In the genomic region with DNA sequence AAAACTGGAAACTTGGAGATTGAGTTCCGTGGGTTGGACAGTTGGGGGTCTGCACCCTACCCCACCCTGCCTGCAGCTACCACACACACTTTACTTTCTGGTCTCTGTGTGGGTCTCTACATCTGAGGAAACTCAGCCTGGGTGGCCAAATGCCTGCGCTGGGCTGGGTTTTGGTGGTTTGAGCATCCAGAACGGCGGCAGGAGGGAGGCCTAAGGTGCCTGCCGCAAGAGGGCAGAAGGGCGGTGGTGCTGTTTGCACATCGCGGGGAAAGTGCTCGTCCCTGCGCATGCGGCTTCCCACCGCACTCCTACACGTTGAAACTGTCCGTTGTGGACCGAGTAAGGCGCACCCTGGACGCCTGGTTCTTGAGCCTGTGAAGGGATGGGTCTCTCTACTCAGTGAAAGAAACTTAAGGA, we compare ENCODE assay signal across 8 mouse cellular contexts. TPM values are rescaled to one million over a fixed set of nuclear protein-coding genes. Genes with fewer than 3 reads are reported as not detected.
DNase-seq lines count a peak whose midpoint lies in the region; ATAC-seq and TF ChIP-seq lines count a peak whose summit lies in the region.

No protein-coding gene starts in this region.

- H3K9me3 ChIP-seq in hindbrain, embryonic 10.5 days: no peaks in the 10 kb centered on the region
- no peaks in the 10 kb centered on the region for H3K9me3 ChIP-seq in lung, embryonic 14.5 days (ENCODE audit: low read depth, low read length)

- H3K27ac ChIP-seq in hindbrain, embryonic 10.5 days: peak overlapping the region; percentile 87
- peak overlapping the region; percentile 38; the same call in 1 of the 2 replicates for H3K27ac ChIP-seq in lung, embryonic 14.5 days (ENCODE audit: low read depth)

- H3K36me3 ChIP-seq in hindbrain, embryonic 10.5 days: no peaks in the 10 kb centered on the region
- H3K36me3 ChIP-seq in lung, embryonic 14.5 days (ENCODE audit: insufficient read depth): no peaks in the 10 kb centered on the region

- H3K4me3 ChIP-seq in hindbrain, embryonic 10.5 days: peak overlapping the region; percentile 60
- H3K4me3 ChIP-seq in lung, embryonic 14.5 days (ENCODE audit: low read depth, low read length): peak overlapping the region; percentile 38

- peaks cover 37% of the 10 kb centered on the region for H3K4me1 ChIP-seq in hindbrain, embryonic 10.5 days (replicated peaks)
- peaks cover 6% of the 10 kb centered on the region; the same call in 1 of the 2 replicates for H3K4me1 ChIP-seq in lung, embryonic 14.5 days (ENCODE audit: insufficient read depth)

- peak overlapping the region; percentile 75 for H3K4me2 ChIP-seq in lung, embryonic 14.5 days

- WGBS in hindbrain, embryonic 10.5 days: under 1% methylated on average over 17 of the region's 17 CpGs
- under 1% methylated on average over 17 of the region's 17 CpGs for WGBS in lung, embryonic 14.5 days

- peak; percentile 88 for TF ChIP-seq CTCF in lung, embryonic 14.5 days (IDR thresholded peaks at IDR 0.05; ENCODE audit: low read depth)

- DNase-seq in ES-CJ7 (ENCODE audit: low read depth, low spot score): peak; percentile 98
- peak; percentile 89 for DNase-seq in cerebellum, adult 11-12 months
- DNase-seq in hindbrain, embryonic 10.5 days (ENCODE audit: low spot score): peak; percentile 82
- peak; percentile 63 for DNase-seq in layer of hippocampus, adult 9-10 months (ENCODE audit: low spot score)
- peak; percentile 91 for DNase-seq in lung, embryonic 14.5 days
- peak; percentile 83 for DNase-seq in ovary, postnatal 36 days (ENCODE audit: low spot score)
- peak; percentile 55 for DNase-seq in thymus, postnatal 25 days

- H3K9ac ChIP-seq in lung, embryonic 14.5 days: peak overlapping the region; percentile 22

- peaks cover 17% of the 10 kb centered on the region for H3K27me3 ChIP-seq in hindbrain, embryonic 10.5 days (ENCODE audit: insufficient read depth, poor library complexity, severe bottlenecking)
- H3K27me3 ChIP-seq in lung, embryonic 14.5 days (ENCODE audit: insufficient read depth, low read length): no peaks in the 10 kb centered on the region

- ATAC-seq in frontal cortex, adult (ENCODE audit: low TSS enrichment): peak; percentile 75
- peak; percentile 66 for ATAC-seq in lung, embryonic 14.5 days (ENCODE audit: insufficient read depth)

RNA-seq across cellular contexts. Expression of a gene that starts 32.8 kb away (rescaled TPM):
- polyA plus RNA-seq in hindbrain, embryonic 10.5 days (2016; fragmentation: Nextera tagmentation; extraction: Ambion mirVana): 7.8 and 8.6 TPM in 2 replicates
- polyA plus RNA-seq in lung, embryonic 14.5 days (2014; fragmentation: Nextera tagmentation; extraction: Ambion mirVana): 27.8 and 29.5 TPM in 2 replicates

RNA-seq across cellular contexts. Expression of a gene that starts 40.8 kb away (rescaled TPM):
- 23.3 and 25.7 TPM in 2 replicates for polyA plus RNA-seq in hindbrain, embryonic 10.5 days (2016; fragmentation: Nextera tagmentation; extraction: Ambion mirVana)
- polyA plus RNA-seq in lung, embryonic 14.5 days (2014; fragmentation: Nextera tagmentation; extraction: Ambion mirVana): 26.1 and 30.0 TPM in 2 replicates

Comparison
In these comparisons a context has a peak if more than half of its experiments do, and no peak if none do; other contexts are left out.
1. Peak in every context shown above with its lines: DNase-seq, ATAC-seq, H3K4me3 ChIP-seq and H3K27ac ChIP-seq.